8 mouse cellular contexts compared by ENCODE assay signal in genomic region chr9:41889568-41890272, GRCm38 (mm10).
DNase-seq lines count a peak whose midpoint lies in the region; ATAC-seq and TF ChIP-seq lines count a peak whose summit lies in the region.

No protein-coding gene starts in this region.

- peak overlapping the region; percentile 94 for H3K27ac ChIP-seq in heart, embryonic 13.5 days (replicated peaks)
- H3K27ac ChIP-seq in cortical plate, adult 2 months (ENCODE audit: insufficient read depth, low read length): peak overlapping the region; percentile 71
- H3K27ac ChIP-seq in liver, embryonic 14.5 days: no peak overlapping the region

- no peaks in the 10 kb centered on the region for H3K27me3 ChIP-seq in heart, embryonic 13.5 days (replicated peaks)
- no peaks in the 10 kb centered on the region for H3K27me3 ChIP-seq in liver, embryonic 14.5 days (ENCODE audit: control insufficient read depth, insufficient read depth, low read length)

- peaks cover 28% of the 10 kb centered on the region for H3K4me1 ChIP-seq in heart, embryonic 13.5 days
- H3K4me1 ChIP-seq in cortical plate, adult 2 months (ENCODE audit: control insufficient read depth, insufficient read depth, low read length): peaks cover 3% of the 10 kb centered on the region; the same call in 1 of the 2 replicates
- H3K4me1 ChIP-seq in liver, embryonic 14.5 days (replicated peaks; ENCODE audit: control insufficient read depth in 2 of 2, insufficient read depth in 2 of 2, low read length in 1 of 2): no peaks in the 10 kb centered on the region

- no peak for DNase-seq in heart, postnatal 4 days
- peak; percentile 8 for DNase-seq in gastrocnemius, postnatal 25 days
- no peak for DNase-seq in liver, embryonic 14.5 days (ENCODE audit: low read depth in 3 of 3, low spot score in 3 of 3)
- DNase-seq in cerebellum, postnatal 14 days: no peak
- DNase-seq in cerebellum, postnatal 4 days (ENCODE audit: low spot score in 2 of 2): no peak
- DNase-seq in spleen, adult 12 weeks (ENCODE audit: low spot score): no peak

- no peaks in the 10 kb centered on the region for H3K9me3 ChIP-seq in heart, embryonic 13.5 days
- H3K9me3 ChIP-seq in liver, embryonic 14.5 days (ENCODE audit: control insufficient read depth, low read length): no peaks in the 10 kb centered on the region

- TF ChIP-seq EP300 in liver, embryonic 14.5 days (IDR thresholded peaks at IDR 0.05; ENCODE audit: low read depth): no peak

- TF ChIP-seq CTCF in cortical plate, adult 2 months (IDR thresholded peaks at IDR 0.05; ENCODE audit: extremely low read depth, insufficient read depth, low read length): no peak
- no peak for TF ChIP-seq CTCF in liver, embryonic 14.5 days (IDR thresholded peaks at IDR 0.05; ENCODE audit: low read depth)

- peak overlapping the region; percentile 49 for H3K4me3 ChIP-seq in heart, embryonic 13.5 days
- H3K4me3 ChIP-seq in cortical plate, adult 2 months (ENCODE audit: insufficient read depth, low read length): peak overlapping the region; percentile 37
- H3K4me3 ChIP-seq in liver, embryonic 14.5 days (ENCODE audit: insufficient read depth in 1 of 2, low read depth in 2 of 2, low read length in 2 of 2): no peak overlapping the region

- ATAC-seq in heart, embryonic 13.5 days (ENCODE audit: extremely low read depth, insufficient number of reproducible peaks, low FRiP score, low TSS enrichment): 0 out of 2 replicates have a peak, but pooled peaks have one; percentile 7
- ATAC-seq in liver, embryonic 14.5 days (ENCODE audit: insufficient read depth): no peak

- 33% methylated on average over 12 of the region's 12 CpGs for WGBS in heart, embryonic 13.5 days
- 33% methylated on average over 12 of the region's 12 CpGs for WGBS in liver, embryonic 14.5 days (ENCODE audit: insufficient replicate concordance)

- TF ChIP-seq POLR2A in cortical plate, adult 2 months (IDR thresholded peaks at IDR 0.05; ENCODE audit: extremely low read depth, insufficient read depth, low read length): no peak

- H3K36me3 ChIP-seq in heart, embryonic 13.5 days: no peaks in the 10 kb centered on the region
- H3K36me3 ChIP-seq in liver, embryonic 14.5 days (replicated peaks; ENCODE audit: control insufficient read depth, insufficient read depth, low read depth): no peaks in the 10 kb centered on the region

- H3K4me2 ChIP-seq in heart, embryonic 13.5 days: peak overlapping the region; percentile 79
- H3K4me2 ChIP-seq in liver, embryonic 14.5 days (ENCODE audit: low read depth): peak overlapping the region; percentile 52; the same call in 1 of the 2 replicates

- peak overlapping the region; percentile 80 for H3K9ac ChIP-seq in heart, embryonic 13.5 days
- no peak overlapping the region for H3K9ac ChIP-seq in liver, embryonic 14.5 days (replicated peaks)

Comparison
In these comparisons a context has a peak if more than half of its experiments do, and no peak if none do; other contexts are left out.
1. H3K4me3 ChIP-seq: peak in heart, embryonic 13.5 days (single experiment) and cortical plate, adult 2 months (single experiment); none in liver, embryonic 14.5 days (0 of 2).